Mouse (Mus musculus) adrenal gland (tissue): ENCODE measurements around the gene Ralgps1.
"Not testable (repeated sequence)": the region's sequence is repeated elsewhere in the genome, so short reads cannot be mapped to it uniquely, and the experiment has no call there.

Experiments used
- intact Hi-C: fragments of 180-260 bp; cut with DNase I; formaldehyde crosslinking; loops from one replicate; pipeline ENCODE4 v1.15.1; 2025

The Ralgps1 gene

GRCm38 (mm10) chr2:33323799-33324595, 47.3 kb downstream of the Ralgps1 start:
- intact Hi-C loops = no loop called here

- intact Hi-C loops = not testable (repeated sequence)
Measured at GRCm38 (mm10) chr2:33323043-33323625, 48.2 kb downstream of the Ralgps1 start.

- intact Hi-C loops = no loop called here
Measured at GRCm38 (mm10) chr2:33321641-33322040, 49.6 kb downstream of the Ralgps1 start.

GRCm38 (mm10) chr2:33321031-33321430, 50.3 kb downstream of the Ralgps1 start:
- intact Hi-C loops = no loop called here

- intact Hi-C loops = no loop called here
Measured at GRCm38 (mm10) chr2:33320568-33320967, 50.7 kb downstream of the Ralgps1 start.

- intact Hi-C loops = no loop called here
Measured at GRCm38 (mm10) chr2:33319934-33320333, 51.4 kb downstream of the Ralgps1 start.

- intact Hi-C loops = no loop called here
Measured at GRCm38 (mm10) chr2:33319455-33319854, 51.8 kb downstream of the Ralgps1 start.

- intact Hi-C loops = no loop called here
Measured at GRCm38 (mm10) chr2:33318491-33318964, 52.8 kb downstream of the Ralgps1 start.

GRCm38 (mm10) chr2:33316516-33316915, 54.8 kb downstream of the Ralgps1 start:
- intact Hi-C loops = no loop called here

GRCm38 (mm10) chr2:33316063-33316405, 55.3 kb downstream of the Ralgps1 start:
- intact Hi-C loops = no loop called here

GRCm38 (mm10) chr2:33315233-33316062, 55.8 kb downstream of the Ralgps1 start:
- intact Hi-C loops = no loop called here

- intact Hi-C loops = no loop called here
Measured at GRCm38 (mm10) chr2:33309426-33309825, 61.9 kb downstream of the Ralgps1 start.

- intact Hi-C loops = no loop called here
Measured at GRCm38 (mm10) chr2:33306565-33306964, 64.7 kb downstream of the Ralgps1 start.

GRCm38 (mm10) chr2:33303416-33303947, 67.8 kb downstream of the Ralgps1 start:
- intact Hi-C loops = no loop called here

GRCm38 (mm10) chr2:33302828-33303227, 68.5 kb downstream of the Ralgps1 start:
- intact Hi-C loops = no loop called here

GRCm38 (mm10) chr2:33302405-33302804, 68.9 kb downstream of the Ralgps1 start:
- intact Hi-C loops = no loop called here

- intact Hi-C loops = no loop called here
Measured at GRCm38 (mm10) chr2:33300371-33301046, 70.8 kb downstream of the Ralgps1 start.

- intact Hi-C loops = no loop called here
Measured at GRCm38 (mm10) chr2:33298928-33299327, 72.4 kb downstream of the Ralgps1 start.

- intact Hi-C loops = no loop called here
Measured at GRCm38 (mm10) chr2:33295115-33295514, 76.2 kb downstream of the Ralgps1 start.

- intact Hi-C loops = no loop called here
Measured at GRCm38 (mm10) chr2:33292057-33292456, 79.2 kb downstream of the Ralgps1 start.

GRCm38 (mm10) chr2:33290491-33290890, 80.8 kb downstream of the Ralgps1 start:
- intact Hi-C loops = no loop called here
